Mouse (Mus musculus) testis, postnatal 14 days (tissue): ENCODE data around the gene Magi2.
A peak's percentile ranks its signal among the peaks of the same experiment; 100 is the strongest.
"Not testable (repeated sequence)": the region's sequence is repeated elsewhere in the genome, so short reads cannot be mapped to it uniquely, and the experiment has no call there.

Experiments
- DNase-seq: peaks from one replicate; pipeline ENCODE4 v3.0.0; 2021; ENCODE audit warnings: low spot score

Gene Magi2

GRCm38 (mm10) chr5:20703971-20704575, 1477.2 kb downstream of the Magi2 start:
- no peak for DNase-seq

- DNase-seq = no peak
Observed at GRCm38 (mm10) chr5:20704886-20705285, 1478.0 kb downstream of the Magi2 start.

DNA sequence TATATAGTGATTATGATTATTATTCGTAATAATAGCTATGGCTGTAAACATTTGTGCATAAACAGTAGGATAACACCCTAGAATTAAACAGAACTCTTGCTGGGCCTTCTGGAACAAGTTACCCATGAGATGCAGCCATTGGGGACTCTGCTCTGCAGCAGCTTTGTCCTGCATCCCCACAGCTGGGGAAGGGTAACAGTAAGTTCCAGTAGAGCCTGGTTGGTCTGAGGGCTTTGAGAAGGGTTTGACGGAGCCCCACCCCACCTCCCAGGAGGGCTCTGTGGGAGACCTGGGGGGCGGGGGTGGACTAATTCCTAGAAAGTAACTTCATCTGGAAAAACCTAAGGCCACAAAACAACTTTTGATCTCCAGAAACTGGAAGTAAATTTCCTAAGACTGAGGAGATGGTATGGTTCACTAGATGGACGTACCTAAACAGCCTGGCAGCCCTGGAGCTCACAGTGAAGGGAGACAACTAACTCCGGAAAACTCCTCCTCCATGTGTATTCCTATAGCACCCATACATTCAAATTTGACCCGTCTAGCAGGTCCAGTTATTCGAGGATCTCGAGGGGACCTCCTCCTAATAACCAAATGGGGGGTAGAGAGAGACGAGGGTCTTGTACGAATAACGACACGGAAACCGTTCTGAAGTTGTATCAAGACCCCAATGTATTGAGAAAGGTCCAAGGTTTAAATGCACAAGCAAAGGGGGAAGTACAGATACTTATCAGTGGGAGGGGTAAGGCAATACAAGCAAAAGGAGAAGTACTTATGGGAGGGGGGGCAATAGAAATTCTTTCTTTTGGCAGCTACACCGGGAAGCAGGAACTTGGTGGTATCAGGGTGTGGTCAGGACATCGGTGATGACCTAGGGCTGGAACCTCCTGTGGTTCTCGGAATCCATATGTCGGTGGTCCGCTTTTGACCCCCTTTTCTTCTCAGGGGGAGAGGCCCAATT, 1479.8 kb downstream of the Magi2 start:
- DNase-seq = not testable (repeated sequence)

DNA sequence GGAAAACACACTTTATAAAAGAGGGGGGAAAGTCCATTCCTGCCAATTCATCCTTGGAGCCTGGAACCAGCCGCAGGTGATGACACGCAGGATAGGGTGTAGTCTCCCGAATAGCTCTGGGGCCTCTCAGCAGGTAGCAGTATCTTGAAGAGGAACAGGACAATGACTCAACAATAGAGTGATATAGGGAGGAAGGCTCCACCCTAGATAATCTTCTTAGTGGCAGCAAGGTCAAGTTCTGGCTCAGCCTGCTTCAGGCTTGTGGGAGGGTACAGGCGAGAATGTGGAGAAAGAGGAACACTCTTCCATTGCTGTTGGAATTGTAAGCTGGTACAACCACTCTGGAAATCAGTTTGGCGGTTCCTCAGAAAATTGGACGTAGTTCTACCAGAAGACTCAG, 1484.0 kb downstream of the Magi2 start:
- not testable (repeated sequence) for DNase-seq

GRCm38 (mm10) chr5:20714619-20715018, 1487.8 kb downstream of the Magi2 start:
- DNase-seq = not testable (repeated sequence)

DNA sequence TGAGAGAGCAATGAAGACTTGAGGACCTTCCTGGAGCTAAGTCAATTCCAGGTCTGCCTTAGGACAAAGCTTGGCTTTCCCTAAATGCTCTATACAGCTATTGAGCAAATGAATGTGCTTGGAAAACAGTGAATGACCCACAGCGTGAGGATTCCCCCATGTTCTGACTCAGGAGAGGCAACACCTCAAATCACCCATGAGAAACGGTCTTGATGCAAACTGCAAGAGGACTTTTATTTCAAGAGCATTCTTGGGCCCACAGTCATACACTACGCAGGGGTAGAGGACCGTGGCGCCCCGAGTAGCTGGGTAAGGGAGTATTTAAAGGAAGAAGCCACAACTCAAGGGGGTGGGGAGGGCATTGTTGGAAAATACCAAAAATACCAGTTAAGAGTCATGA, 1489.1 kb downstream of the Magi2 start:
- not testable (repeated sequence) for DNase-seq

DNA sequence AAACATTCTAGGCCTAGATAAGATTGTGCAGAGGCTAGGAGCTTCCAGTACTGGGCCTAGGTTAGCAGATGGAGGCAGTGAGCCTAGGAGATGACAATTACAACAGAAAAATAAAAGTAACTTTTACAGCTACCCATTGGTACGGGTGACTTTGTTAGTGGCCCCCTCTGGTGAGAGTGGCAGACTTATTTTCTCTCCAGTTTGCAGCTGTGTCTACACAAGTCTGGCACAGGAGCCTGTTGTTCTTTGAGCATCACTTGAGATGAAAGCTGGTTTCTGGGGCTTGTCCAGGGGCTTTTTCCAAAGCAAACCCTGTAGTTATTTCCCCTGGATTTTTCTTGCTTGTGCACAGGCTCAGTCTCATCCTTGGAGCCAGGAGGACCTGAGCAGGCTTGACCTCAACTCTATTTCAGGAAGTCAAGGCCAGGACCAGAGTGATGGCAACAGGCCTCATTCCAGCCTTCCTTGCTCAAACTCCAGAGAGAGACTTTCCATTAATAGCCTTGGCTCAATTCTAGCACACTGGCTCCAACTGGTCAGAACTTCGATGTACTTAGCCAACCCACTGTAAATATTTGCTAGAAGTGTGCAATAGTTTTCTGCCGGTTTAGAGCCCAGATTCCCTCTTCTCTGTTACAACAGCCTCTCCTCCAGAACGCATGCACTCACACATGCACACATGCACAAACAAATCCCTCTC, 1493.5 kb downstream of the Magi2 start:
- peak; percentile 34 for DNase-seq

- DNase-seq = not testable (repeated sequence)
Observed at GRCm38 (mm10) chr5:20723226-20723625, 1496.4 kb downstream of the Magi2 start.

GRCm38 (mm10) chr5:20738795-20739194, 1512.0 kb downstream of the Magi2 start:
- no peak for DNase-seq

GRCm38 (mm10) chr5:20741193-20741592, 1514.4 kb downstream of the Magi2 start:
- DNase-seq = no peak

- DNase-seq = no peak
Observed at GRCm38 (mm10) chr5:20741936-20742335, 1515.1 kb downstream of the Magi2 start.

DNA sequence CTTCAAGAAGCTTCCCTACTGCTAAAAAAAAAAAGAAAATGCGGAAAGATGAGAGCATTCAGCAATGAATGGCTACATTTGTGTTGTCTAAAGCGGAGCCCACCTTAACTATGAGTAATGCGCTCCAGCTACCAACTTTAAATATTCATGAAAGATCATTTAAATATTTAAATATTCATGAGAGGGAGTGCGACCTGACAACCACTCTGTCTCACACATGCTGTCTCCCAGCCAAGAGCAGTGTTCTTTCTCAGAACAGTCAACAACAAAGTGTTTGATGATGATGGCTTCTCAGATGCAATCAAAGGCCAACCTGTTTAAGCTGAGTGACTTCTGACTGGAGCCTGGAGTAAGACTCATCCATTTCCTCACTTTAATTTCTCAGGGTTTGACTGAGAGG, 1521.3 kb downstream of the Magi2 start:
- DNase-seq = no peak

DNA sequence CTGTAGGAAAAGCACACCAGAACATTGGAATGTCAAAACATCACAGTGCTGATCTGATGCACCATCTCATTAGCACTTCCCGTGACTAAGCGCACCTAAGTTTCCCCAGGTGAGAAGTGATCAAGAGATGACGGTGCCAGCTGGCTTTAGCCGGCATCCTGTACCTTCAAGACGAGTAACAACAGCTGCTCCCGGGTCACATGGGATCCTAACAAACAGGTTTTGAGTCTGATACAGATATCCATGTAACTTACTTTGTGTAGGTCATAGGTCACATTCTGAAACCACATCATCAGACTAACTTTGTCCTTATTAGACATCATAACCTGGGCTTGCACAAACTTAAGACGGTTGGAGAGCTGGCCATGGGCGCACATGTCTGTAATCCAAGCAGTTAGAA, 1522.0 kb downstream of the Magi2 start:
- no peak for DNase-seq

DNA sequence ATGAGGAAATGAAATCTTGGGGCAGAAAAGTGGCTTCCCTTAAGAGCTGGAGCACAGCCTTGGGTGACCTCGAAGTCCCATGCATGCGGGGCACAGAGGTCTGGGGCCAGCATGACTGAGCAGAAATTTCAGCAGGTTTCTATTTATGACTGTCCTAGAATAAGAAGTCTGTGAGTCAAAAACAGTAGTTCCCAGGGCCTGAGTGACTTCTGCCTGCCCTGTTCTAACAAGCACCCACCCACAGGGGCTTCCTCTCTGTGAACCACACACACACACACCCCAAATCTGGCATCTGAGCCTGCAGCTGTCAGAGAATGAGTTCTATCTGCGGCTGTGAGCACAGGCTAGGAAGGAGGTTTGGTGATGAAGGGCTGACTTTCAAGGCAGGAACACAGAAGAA, 1522.7 kb downstream of the Magi2 start:
- no peak for DNase-seq

DNA sequence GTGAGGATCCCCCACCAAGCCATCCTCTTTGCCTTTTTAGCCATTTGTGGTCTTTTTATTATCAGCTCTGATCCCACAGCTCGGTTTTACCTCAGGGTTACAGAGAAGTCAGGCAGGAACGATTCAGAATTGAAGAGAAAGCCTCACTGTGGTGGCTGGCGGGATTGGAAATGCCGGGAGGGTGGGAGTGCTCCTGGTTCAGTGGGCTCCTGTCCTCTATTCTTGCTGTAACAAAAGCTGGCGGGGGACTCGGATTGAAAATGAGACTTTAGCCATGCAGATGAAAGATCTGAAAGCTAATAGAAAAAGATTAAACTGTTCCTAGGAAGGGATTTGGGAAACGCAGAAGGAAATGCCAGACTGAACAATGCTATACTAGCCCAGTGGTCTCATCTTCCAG, 1524.2 kb downstream of the Magi2 start:
- DNase-seq = no peak

DNA sequence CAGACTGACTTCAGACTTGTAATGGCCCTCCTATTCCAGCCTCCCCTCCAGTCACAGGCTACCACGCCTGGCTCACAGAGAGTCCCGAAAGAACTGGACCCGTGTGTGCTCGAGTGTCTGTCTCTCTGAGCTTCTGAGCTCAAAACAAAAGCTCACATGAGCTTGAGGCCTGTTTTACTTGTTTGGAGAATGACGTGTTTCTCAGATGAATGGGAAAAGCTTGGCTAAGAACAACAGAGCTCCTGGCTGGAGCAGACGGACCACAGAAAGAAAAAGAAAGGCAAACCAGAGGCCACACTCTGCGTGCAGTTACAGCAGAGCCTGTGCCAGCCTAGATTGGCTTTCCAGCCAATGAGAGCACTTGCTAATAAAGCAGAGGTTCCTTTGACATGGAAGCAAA, 1524.9 kb downstream of the Magi2 start:
- no peak for DNase-seq

DNA sequence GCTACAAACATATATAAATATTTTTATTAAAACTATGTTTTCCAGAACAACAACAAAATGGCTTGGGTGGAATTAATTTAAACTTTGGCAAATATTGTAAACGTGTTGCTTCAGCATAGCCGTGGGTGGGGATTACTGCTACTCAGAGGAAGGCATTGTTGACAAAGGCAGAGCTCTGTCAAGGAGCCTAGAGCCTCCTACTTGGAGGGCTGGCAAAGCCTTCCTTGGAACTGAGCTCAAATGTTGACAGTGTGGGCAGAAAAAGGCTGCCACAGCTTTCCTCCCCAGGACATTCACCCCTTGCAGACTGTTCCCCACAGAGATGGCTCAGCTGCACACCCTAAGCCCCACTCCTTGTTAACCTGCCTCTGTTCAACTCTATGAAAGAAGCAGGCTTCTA, 1526.3 kb downstream of the Magi2 start:
- no peak for DNase-seq

- DNase-seq = no peak
Observed at GRCm38 (mm10) chr5:20753963-20754362, 1527.1 kb downstream of the Magi2 start.
